Mouse (Mus musculus) embryonic facial prominence, embryonic 14.5 days (tissue): ENCODE measurements around the gene 0610010K14Rik. TPM values are rescaled to one million over a fixed set of nuclear protein-coding genes. Genes with fewer than 3 reads are reported as not detected.

Experiments used
- ATAC-seq: fragments of 200-750 bp; cut with Nextera tagmentation; 2 replicates; pipeline ENCODE4 v1.8.0; 2017; ENCODE audit warnings: low read depth, moderate number of reproducible peaks, moderate TSS enrichment
- DNase-seq: peaks from one replicate; pipeline ENCODE4 v3.0.0-alpha.2; 2015; ENCODE audit warnings: low spot score
- H3K27ac ChIP-seq: fragments of 300-500 bp; sonication (generic); replicated peaks from 2 replicates; pipeline ENCODE4 v1.5.1; 2014; ENCODE audit warnings: low read depth, mild to moderate bottlenecking, low read length, moderate library complexity
- H3K27me3 ChIP-seq: fragments of 300-500 bp; sonication (generic); replicated peaks from 2 replicates; pipeline ENCODE4 v1.6.1; 2014; ENCODE audit warnings: low read length; ENCODE audit not compliant: control insufficient read depth, insufficient read depth
- H3K36me3 ChIP-seq: fragments of 300-500 bp; sonication (generic); 2 replicates; pipeline ENCODE4 v1.6.1; 2014; ENCODE audit warnings: low read length, mixed read lengths; ENCODE audit not compliant: control insufficient read depth, insufficient read depth
- H3K4me1 ChIP-seq: fragments of 300-500 bp; sonication (generic); 2 replicates; pipeline ENCODE4 v1.6.1; 2014; ENCODE audit warnings: antibody characterized with exemption, low read length; ENCODE audit not compliant: control insufficient read depth, insufficient read depth
- H3K4me2 ChIP-seq: fragments of 300-500 bp; sonication (generic); 2 replicates; pipeline ENCODE4 v1.6.1; 2014; ENCODE audit warnings: low read depth, mild to moderate bottlenecking, low read length, moderate library complexity, mixed read lengths
- H3K4me3 ChIP-seq: fragments of 300-500 bp; sonication (generic); 2 replicates; pipeline ENCODE4 v1.5.1; 2014; ENCODE audit warnings: low read depth, mild to moderate bottlenecking, low read length
- H3K9ac ChIP-seq: fragments of 300-500 bp; sonication (generic); 2 replicates; pipeline ENCODE4 v1.6.1; 2014; ENCODE audit warnings: low read depth, mild to moderate bottlenecking, low read length, moderate library complexity, mixed read lengths
- H3K9me3 ChIP-seq: fragments of 300-500 bp; sonication (generic); 2 replicates; pipeline ENCODE4 v1.6.1; 2016; ENCODE audit warnings: low read length; ENCODE audit not compliant: control insufficient read depth
- WGBS: fragments of 180-500 bp; shearing (Covaris S2); extraction: QIAGEN DNeasy Blood & Tissue Kit; methylation state at CpG from one replicate; pipeline ENCODE4 v1.1.7; 2014; 5-methylcytosine and 5-hydroxymethylcytosine counted together
- microRNA counts: library from miRNA; unstranded; fragments of <30 nt; microRNA quantifications from one replicate; lab custom pipeline; 2017
- microRNA-seq: library from miRNA; unstranded; fragments of <30 nt; microRNA quantifications from one replicate; pipeline ENCODE4, GENCODE M21; 2016; ENCODE audit warnings: borderline number of aligned reads
- polyA plus RNA-seq: library from polyadenylated mRNA; unstranded; fragments of >200 nt; fragmentation: Nextera tagmentation; extraction: Ambion mirVana; gene quantifications from 2 replicates; pipeline ENCODE4 v1.2.1, GENCODE M21; 2014

0610010K14Rik gene
- polyA plus RNA-seq, 1 experiment from 2014 or later, result 149 TPM

GRCm38 (mm10) chr11:70192157-70192556 is 45.6 kb downstream of the 0610010K14Rik start:
- 75% methylated on average over 4 of the region's 4 CpGs for WGBS
- Histone ChIP-seq H3K27me3 (no peaks in the 10 kb centered on the region), H3K9ac (no peak overlapping the region), H3K9me3 (no peaks in the 10 kb centered on the region), H3K4me1 (peaks cover 4% of the 10 kb centered on the region; the same call in 1 of the 2 replicates), H3K27ac (no peak overlapping the region), H3K4me3 (no peak overlapping the region), H3K36me3 (no peaks in the 10 kb centered on the region), H3K4me2 (no peak overlapping the region)
- ATAC-seq (no peak), DNase-seq (no peak)

DNA sequence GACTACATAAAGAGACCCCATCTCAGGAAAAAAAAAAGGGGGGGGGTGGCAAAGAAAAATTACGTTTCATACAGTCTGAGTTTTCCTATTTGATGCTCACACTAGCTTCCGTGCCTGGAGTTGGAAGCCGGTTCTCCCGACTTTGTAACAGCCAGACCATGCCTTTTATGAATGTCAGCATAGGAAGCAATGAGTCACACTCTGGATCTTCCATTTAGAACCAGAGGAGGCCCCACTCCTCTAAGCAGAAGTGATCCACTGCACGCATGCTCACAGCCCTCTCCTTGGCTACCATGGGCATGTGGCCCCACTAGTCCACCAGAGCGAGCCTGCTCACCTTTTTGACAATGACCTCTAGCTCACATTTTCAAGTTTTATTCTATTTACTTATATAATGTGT is 46.5 kb downstream of the 0610010K14Rik start:
- no peak overlapping the region for H3K9ac ChIP-seq
- peaks cover 4% of the 10 kb centered on the region; the same call in 1 of the 2 replicates for H3K4me1 ChIP-seq
- H3K4me3 ChIP-seq, result no peak overlapping the region
- ATAC-seq (no peak), DNase-seq (no peak)
- WGBS, result 81% methylated on average over 6 of the region's 6 CpGs
- no peaks in the 10 kb centered on the region for H3K9me3 ChIP-seq
- no peak overlapping the region for H3K27ac ChIP-seq
- H3K4me2 ChIP-seq, result no peak overlapping the region
- no peaks in the 10 kb centered on the region for H3K27me3 ChIP-seq
- H3K36me3 ChIP-seq, result no peaks in the 10 kb centered on the region

GRCm38 (mm10) chr11:70189319-70190134 is 48.2 kb downstream of the 0610010K14Rik start:
- H3K4me1 ChIP-seq, result peaks cover 4% of the 10 kb centered on the region; the same call in 1 of the 2 replicates
- ATAC-seq, result no peak
- no peak overlapping the region for H3K27ac ChIP-seq
- no peak for DNase-seq
- H3K27me3 ChIP-seq, result no peaks in the 10 kb centered on the region
- no peak overlapping the region for H3K4me3 ChIP-seq
- H3K9me3 ChIP-seq, result no peaks in the 10 kb centered on the region
- no peaks in the 10 kb centered on the region for H3K36me3 ChIP-seq
- no peak overlapping the region for H3K9ac ChIP-seq
- H3K4me2 ChIP-seq, result no peak overlapping the region
- whole genome bisulfite sequencing, result 81% methylated on average over 28 of the region's 28 CpGs

MicroRNAs within 50 kb of the gene (microRNA counts, 519-probe panel; counts per million panel counts)
- microRNA mmu-miR-195 (lab: Ali Mortazavi, UCI), result 19.3 counts per million
- microRNA mmu-miR-497 (lab: Ali Mortazavi, UCI), result 2,196 counts per million, percentile 30 among the panel's probes with 10 or more counts

Small RNAs within 50 kb of the gene (microRNA-seq; reads per million reads assigned to microRNA genes)
- gene Mir195a (1,329 reads per million, percentile 78 among the genes with 10 or more reads in this experiment), gene Mir497 (not detected), gene Mir497b (not detected)

Other genes starting within 250 kb of the 0610010K14Rik start
- 577 and 590 TPM in 2 replicates for gene Gabarap, start 246.8 kb downstream of the 0610010K14Rik start, polyA plus RNA-seq
- gene Phf23, start 242.1 kb downstream of the 0610010K14Rik start, polyA plus RNA-seq, result 47.0 and 49.3 TPM in 2 replicates
- gene Dvl2, start 237.3 kb downstream of the 0610010K14Rik start, polyA plus RNA-seq, result 30.8 and 36.2 TPM in 2 replicates
- 90.0 and 95.5 TPM in 2 replicates for gene Acadvl, start 222.5 kb downstream of the 0610010K14Rik start, polyA plus RNA-seq
- gene Dlg4, start 221.0 kb downstream of the 0610010K14Rik start, polyA plus RNA-seq, result 7.3 and 8.4 TPM in 2 replicates
- 2.0 and 2.2 TPM in 2 replicates for gene Asgr1, start 183.8 kb downstream of the 0610010K14Rik start, polyA plus RNA-seq
- gene Asgr2, start 145.3 kb downstream of the 0610010K14Rik start, polyA plus RNA-seq, result 0.32 TPM in 1 of 2 replicates, not detected in the other
- 0.79 and 2.1 TPM in 2 replicates for gene Mgl2, start 107.6 kb downstream of the 0610010K14Rik start, polyA plus RNA-seq
- gene Clec10a, start 81.7 kb downstream of the 0610010K14Rik start, polyA plus RNA-seq, result 1.5 and 2.3 TPM in 2 replicates
- gene Slc16a11, start 25.2 kb downstream of the 0610010K14Rik start, polyA plus RNA-seq, result 2.9 and 3.0 TPM in 2 replicates
- 4.2 and 5.8 TPM in 2 replicates for gene Slc16a13, start 16.9 kb downstream of the 0610010K14Rik start, polyA plus RNA-seq
- gene Bcl6b, start 8.1 kb downstream of the 0610010K14Rik start, polyA plus RNA-seq, result 11.6 and 13.0 TPM in 2 replicates
- gene Gm21988, start 1.9 kb upstream of the 0610010K14Rik start, polyA plus RNA-seq, result 9.9 and 12.2 TPM in 2 replicates
- gene Rnasek, start 1.9 kb upstream of the 0610010K14Rik start, polyA plus RNA-seq, result 182 and 204 TPM in 2 replicates
- 5.8 and 6.4 TPM in 2 replicates for gene Alox12, start 17.4 kb upstream of the 0610010K14Rik start, polyA plus RNA-seq
- gene Alox12e, start 84.7 kb upstream of the 0610010K14Rik start, polyA plus RNA-seq, result 1.9 and 2.1 TPM in 2 replicates
- 1.1 and 2.2 TPM in 2 replicates for gene Alox15, start 114.1 kb upstream of the 0610010K14Rik start, polyA plus RNA-seq
- gene Pelp1, start 172.1 kb upstream of the 0610010K14Rik start, polyA plus RNA-seq, result 29.8 and 36.2 TPM in 2 replicates
- 19.0 and 24.1 TPM in 2 replicates for gene Arrb2, start 194.7 kb upstream of the 0610010K14Rik start, polyA plus RNA-seq
- gene Med11, start 214.0 kb upstream of the 0610010K14Rik start, polyA plus RNA-seq, result 37.0 and 40.6 TPM in 2 replicates
- gene Zmynd15, start 221.5 kb upstream of the 0610010K14Rik start, polyA plus RNA-seq, result 0.31 and 0.85 TPM in 2 replicates
- gene Cxcl16, start 222.1 kb upstream of the 0610010K14Rik start, polyA plus RNA-seq, result 5.7 and 6.0 TPM in 2 replicates